Mouse (Mus musculus) myocyte (in vitro differentiated cells): ENCODE results near the gene Fam102a.

Experiments
- E2F4 ChIP-seq: IDR thresholded peaks from one replicate; pipeline ENCODE4 v1.6.1; 2011; ENCODE audit warnings: mild to moderate bottlenecking, control low read depth, moderate library complexity; ENCODE audit not compliant: insufficient read depth
- MAX ChIP-seq: IDR thresholded peaks from one replicate; pipeline ENCODE4 v1.6.1; 2011; ENCODE audit warnings: low read depth, mild to moderate bottlenecking, control low read depth
- MYOG ChIP-seq, 3 experiments: IDR thresholded peaks; one replicate each; pipeline ENCODE4 v1.6.1; 2011; ENCODE audit warnings: control low read depth in 2 of 3, low read depth in 2 of 3, mild to moderate bottlenecking in 2 of 3; ENCODE audit not compliant: insufficient read length in 2 of 3, control insufficient read depth in 1 of 3, insufficient read depth in 1 of 3
- POLR2A ChIP-seq: IDR thresholded peaks from one replicate; pipeline ENCODE4 v1.6.1; 2011; ENCODE audit warnings: low read depth, mild to moderate bottlenecking, control low read depth, moderate library complexity; ENCODE audit not compliant: insufficient read length
- TCF12 ChIP-seq: IDR thresholded peaks from one replicate; pipeline ENCODE4 v1.6.1; 2011; ENCODE audit warnings: mild to moderate bottlenecking, control low read depth; ENCODE audit not compliant: poor library complexity, insufficient read depth, severe bottlenecking

DNA sequence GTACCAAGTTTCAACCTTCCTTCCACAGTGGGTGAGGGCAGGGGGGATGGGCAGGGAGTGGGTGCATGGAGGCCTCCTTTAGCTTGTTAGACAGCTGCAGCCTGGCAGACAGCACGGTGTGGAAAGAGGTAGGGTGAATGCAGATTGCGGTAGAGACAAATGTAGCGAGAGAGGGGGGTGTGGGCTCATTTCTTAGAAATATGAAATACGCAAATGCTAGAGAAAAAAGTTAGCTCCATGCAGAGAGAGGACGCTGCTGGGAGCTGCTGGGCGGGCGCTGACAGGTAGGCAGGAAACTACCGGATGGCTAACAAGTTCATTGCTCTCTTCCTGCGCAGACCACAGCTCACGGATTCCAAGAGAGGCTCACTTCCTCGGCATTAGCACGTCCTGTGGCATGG is 41.8 kb upstream of the Fam102a start:
- TF ChIP-seq POLR2A (no peak), TCF12 (no peak), MAX (no peak), MYOG (IDR thresholded peaks at IDR 0.05; ENCODE audit: control insufficient read depth in 1 of 3, insufficient read depth in 1 of 3, insufficient read length in 2 of 3, low read depth in 2 of 3) (peak in 1 of 3 experiments; percentile 13), E2F4 (no peak)
